Mouse (Mus musculus): ENCODE measurements at regions not wholly inside any gene's neighbourhood (a gene's known extent, or its start where the extent isn't known, plus 50 kb on each side); places are given as distances from the start of the nearest gene placed in this dataset.

GRCm38 (mm10) chr10:71657525-71657924 lies 310.0 kb downstream of the Ipmk start:
- no peaks in the 10 kb centered on the region for H3K4me1 ChIP-seq
- H3K9me3 ChIP-seq, result no peaks in the 10 kb centered on the region
- no peaks in the 10 kb centered on the region for H3K27me3 ChIP-seq
- no peak overlapping the region for H3K4me3 ChIP-seq
- no peak overlapping the region for H3K27ac ChIP-seq
- H3K4me2 ChIP-seq, result no peak overlapping the region
- WGBS, result 68% methylated on average over 7 of the region's 7 CpGs
- no peaks in the 10 kb centered on the region for H3K36me3 ChIP-seq
- no peak for ATAC-seq (ENCODE audit: borderline replicate concordance, extremely low read depth, low FRiP score, low TSS enrichment)
- no peak overlapping the region for H3K9ac ChIP-seq

GRCm38 (mm10) chr10:71663545-71663944 lies 316.0 kb downstream of the Ipmk start:
- 67% methylated on average over 5 of the region's 5 CpGs for WGBS
- Histone ChIP-seq H3K4me3 (no peak overlapping the region), H3K4me1 (no peaks in the 10 kb centered on the region), H3K4me2 (no peak overlapping the region), H3K27me3 (no peaks in the 10 kb centered on the region), H3K27ac (no peak overlapping the region), H3K9ac (no peak overlapping the region), H3K9me3 (no peaks in the 10 kb centered on the region), H3K36me3 (no peaks in the 10 kb centered on the region)
- ATAC-seq (ENCODE audit: borderline replicate concordance, extremely low read depth, low FRiP score, low TSS enrichment), result no peak

- H3K9me3 ChIP-seq, result no peaks in the 10 kb centered on the region
- H3K36me3 ChIP-seq, result no peaks in the 10 kb centered on the region
- 81% methylated on average over 7 of the region's 7 CpGs for WGBS
- no peak overlapping the region for H3K4me3 ChIP-seq
- no peak for ATAC-seq (ENCODE audit: borderline replicate concordance, extremely low read depth, low FRiP score, low TSS enrichment)
- H3K4me2 ChIP-seq, result no peak overlapping the region
- H3K9ac ChIP-seq, result no peak overlapping the region
- no peaks in the 10 kb centered on the region for H3K4me1 ChIP-seq
- no peak overlapping the region for H3K27ac ChIP-seq
- no peaks in the 10 kb centered on the region for H3K27me3 ChIP-seq
These were observed 319.6 kb downstream of the Ipmk start for GRCm38 (mm10) chr10:71667160-71667571.

GRCm38 (mm10) chr10:71679240-71679639 lies 331.7 kb downstream of the Ipmk start:
- H3K4me2 ChIP-seq, result no peak overlapping the region
- no peaks in the 10 kb centered on the region for H3K36me3 ChIP-seq
- no peaks in the 10 kb centered on the region for H3K9me3 ChIP-seq
- H3K4me3 ChIP-seq, result no peak overlapping the region
- H3K27me3 ChIP-seq, result no peaks in the 10 kb centered on the region
- no peak overlapping the region for H3K9ac ChIP-seq
- no peaks in the 10 kb centered on the region for H3K4me1 ChIP-seq
- H3K27ac ChIP-seq, result no peak overlapping the region
- WGBS, result 87% methylated on average over 5 of the region's 5 CpGs
- no peak for ATAC-seq (ENCODE audit: borderline replicate concordance, extremely low read depth, low FRiP score, low TSS enrichment)

GRCm38 (mm10) chr10:71713456-71713855 lies 365.9 kb downstream of the Ipmk start:
- no peaks in the 10 kb centered on the region for H3K4me1 ChIP-seq
- no peak for ATAC-seq (ENCODE audit: borderline replicate concordance, extremely low read depth, low FRiP score, low TSS enrichment)
- no peaks in the 10 kb centered on the region for H3K36me3 ChIP-seq
- H3K4me2 ChIP-seq, result no peak overlapping the region
- no peaks in the 10 kb centered on the region for H3K27me3 ChIP-seq
- 87% methylated on average over 2 of the region's 2 CpGs for WGBS
- no peak overlapping the region for H3K9ac ChIP-seq
- H3K27ac ChIP-seq, result no peak overlapping the region
- H3K9me3 ChIP-seq, result no peaks in the 10 kb centered on the region
- H3K4me3 ChIP-seq, result no peak overlapping the region

- no peak for ATAC-seq (ENCODE audit: borderline replicate concordance, extremely low read depth, low FRiP score, low TSS enrichment)
- 58% methylated on average over 4 of the region's 4 CpGs for WGBS
- no peaks in the 10 kb centered on the region for H3K36me3 ChIP-seq
- no peak overlapping the region for H3K27ac ChIP-seq
- H3K4me3 ChIP-seq, result no peak overlapping the region
- no peaks in the 10 kb centered on the region for H3K27me3 ChIP-seq
- H3K9me3 ChIP-seq, result no peaks in the 10 kb centered on the region
- H3K4me1 ChIP-seq, result no peaks in the 10 kb centered on the region
- no peak overlapping the region for H3K4me2 ChIP-seq
- no peak overlapping the region for H3K9ac ChIP-seq
These were observed 380.2 kb downstream of the Ipmk start for GRCm38 (mm10) chr10:71727746-71728145.

- Histone ChIP-seq H3K27ac (no peak overlapping the region), H3K4me3 (no peak overlapping the region), H3K4me2 (no peak overlapping the region), H3K27me3 (no peaks in the 10 kb centered on the region), H3K9ac (no peak overlapping the region), H3K4me1 (no peaks in the 10 kb centered on the region), H3K9me3 (no peaks in the 10 kb centered on the region), H3K36me3 (no peaks in the 10 kb centered on the region)
- 80% methylated on average over 3 of the region's 3 CpGs for WGBS
- ATAC-seq (ENCODE audit: borderline replicate concordance, extremely low read depth, low FRiP score, low TSS enrichment), result no peak
These were observed 386.3 kb downstream of the Ipmk start for GRCm38 (mm10) chr10:71733821-71734220.

GRCm38 (mm10) chr10:71734481-71734880 lies 386.9 kb downstream of the Ipmk start:
- no peaks in the 10 kb centered on the region for H3K4me1 ChIP-seq
- WGBS, result 59% methylated on average over 2 of the region's 2 CpGs
- no peak overlapping the region for H3K9ac ChIP-seq
- H3K9me3 ChIP-seq, result no peaks in the 10 kb centered on the region
- no peaks in the 10 kb centered on the region for H3K27me3 ChIP-seq
- H3K4me2 ChIP-seq, result no peak overlapping the region
- H3K27ac ChIP-seq, result no peak overlapping the region
- no peak overlapping the region for H3K4me3 ChIP-seq
- no peaks in the 10 kb centered on the region for H3K36me3 ChIP-seq
- no peak for ATAC-seq (ENCODE audit: borderline replicate concordance, extremely low read depth, low FRiP score, low TSS enrichment)

- no peaks in the 10 kb centered on the region for H3K9me3 ChIP-seq
- H3K27me3 ChIP-seq, result no peaks in the 10 kb centered on the region
- no peak overlapping the region for H3K4me3 ChIP-seq
- no peaks in the 10 kb centered on the region for H3K4me1 ChIP-seq
- H3K27ac ChIP-seq, result 0 out of 2 replicates have a peak overlapping the region, but pooled peaks have one; percentile 19
- 16% methylated on average over 4 of the region's 4 CpGs for WGBS
- H3K4me2 ChIP-seq, result no peak overlapping the region
- H3K9ac ChIP-seq, result no peak overlapping the region
- H3K36me3 ChIP-seq, result no peaks in the 10 kb centered on the region
- no peak for ATAC-seq (ENCODE audit: borderline replicate concordance, extremely low read depth, low FRiP score, low TSS enrichment)
These were observed 390.7 kb downstream of the Ipmk start for GRCm38 (mm10) chr10:71738280-71738679.

GRCm38 (mm10) chr10:71748557-71749493 lies 401.3 kb downstream of the Ipmk start:
- 65% methylated on average over 8 of the region's 8 CpGs for WGBS

GRCm38 (mm10) chr10:71753255-71753654 lies 405.7 kb downstream of the Ipmk start:
- Histone ChIP-seq H3K4me3 (no peak overlapping the region), H3K9me3 (no peaks in the 10 kb centered on the region), H3K9ac (no peak overlapping the region), H3K27ac (no peak overlapping the region), H3K36me3 (no peaks in the 10 kb centered on the region), H3K27me3 (no peaks in the 10 kb centered on the region), H3K4me1 (no peaks in the 10 kb centered on the region), H3K4me2 (no peak overlapping the region)
- no peak for ATAC-seq (ENCODE audit: borderline replicate concordance, extremely low read depth, low FRiP score, low TSS enrichment)
- WGBS, result 71% methylated on average over 2 of the region's 2 CpGs

More at GRCm38 (mm10) chr10:71748557-71749493, 401.3 kb downstream of the Ipmk start:
- H3K27ac ChIP-seq, result no peak overlapping the region
- H3K4me1 ChIP-seq, result no peaks in the 10 kb centered on the region
- ATAC-seq (ENCODE audit: borderline replicate concordance, extremely low read depth, low FRiP score, low TSS enrichment), result no peak
- no peak overlapping the region for H3K4me2 ChIP-seq
- no peak overlapping the region for H3K4me3 ChIP-seq
- H3K9ac ChIP-seq, result no peak overlapping the region
- no peaks in the 10 kb centered on the region for H3K9me3 ChIP-seq
- H3K27me3 ChIP-seq, result no peaks in the 10 kb centered on the region
- H3K36me3 ChIP-seq, result no peaks in the 10 kb centered on the region

- WGBS, result 61% methylated on average over 3 of the region's 3 CpGs
- no peak overlapping the region for H3K4me3 ChIP-seq
- no peaks in the 10 kb centered on the region for H3K36me3 ChIP-seq
- H3K27me3 ChIP-seq, result no peaks in the 10 kb centered on the region
- H3K27ac ChIP-seq, result no peak overlapping the region
- no peaks in the 10 kb centered on the region for H3K9me3 ChIP-seq
- no peak overlapping the region for H3K9ac ChIP-seq
- H3K4me1 ChIP-seq, result no peaks in the 10 kb centered on the region
- no peak overlapping the region for H3K4me2 ChIP-seq
- ATAC-seq (ENCODE audit: borderline replicate concordance, extremely low read depth, low FRiP score, low TSS enrichment), result no peak
These were observed 407.2 kb downstream of the Ipmk start for GRCm38 (mm10) chr10:71754799-71755198.

Data from lung, embryonic 15.5 days (tissue).